Mouse (Mus musculus): Measurements from ENCODE around the gene Epyc. TPM values are rescaled to one million over a fixed set of nuclear protein-coding genes. Genes with fewer than 3 reads are reported as not detected.
A peak's percentile ranks its signal among the peaks of the same experiment; 100 is the strongest.
"Not testable (repeated sequence)": the region's sequence is repeated elsewhere in the genome, so short reads cannot be mapped to it uniquely, and the experiment has no call there.

The Epyc gene
- polyA plus RNA-seq, 1 experiment from 2014 or later = 0.91 TPM

DNA sequence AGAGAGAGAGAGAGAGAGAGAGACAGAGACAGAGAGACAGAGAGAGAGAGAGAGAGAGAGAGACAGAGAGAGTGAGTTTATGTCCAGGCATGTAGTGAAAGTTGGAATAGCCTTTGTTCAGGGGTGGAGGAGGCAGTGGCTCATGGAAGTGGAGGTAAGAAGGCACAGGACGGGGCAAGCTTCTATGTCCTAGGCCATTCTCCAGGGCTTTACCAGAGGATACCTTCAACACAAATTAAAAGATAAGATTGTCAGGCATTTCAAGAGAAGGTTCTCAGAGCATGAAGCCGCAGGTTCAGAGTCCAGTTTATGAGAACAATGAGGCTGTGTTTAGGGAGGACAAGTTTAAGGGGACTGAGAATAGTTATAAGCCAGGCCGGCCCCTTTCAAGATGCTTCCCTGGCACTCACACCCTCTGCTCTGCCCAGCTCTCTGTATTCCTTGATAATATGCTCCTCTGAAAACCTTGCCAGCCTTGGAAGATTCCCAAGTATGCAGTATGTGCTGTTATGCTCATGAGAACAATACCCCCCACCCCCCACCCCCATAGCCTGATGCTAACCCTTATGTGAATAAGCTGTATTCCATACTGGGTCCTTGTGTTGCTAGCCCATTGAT is 71.5 kb downstream of the Epyc start:
- H3K4me2 ChIP-seq = no peak overlapping the region
- H3K27ac ChIP-seq = no peak overlapping the region
- 69% methylated on average over 3 of the region's 3 CpGs for WGBS
- H3K9me3 ChIP-seq = no peaks in the 10 kb centered on the region
- no peak overlapping the region for H3K4me3 ChIP-seq
- no peaks in the 10 kb centered on the region for H3K36me3 ChIP-seq
- H3K9ac ChIP-seq = no peak overlapping the region
- ATAC-seq (ENCODE audit: borderline replicate concordance, extremely low read depth, low FRiP score, low TSS enrichment) = no peak
- H3K4me1 ChIP-seq = peaks cover 8% of the 10 kb centered on the region; the same call in 1 of the 2 replicates
- H3K27me3 ChIP-seq = no peaks in the 10 kb centered on the region

DNA sequence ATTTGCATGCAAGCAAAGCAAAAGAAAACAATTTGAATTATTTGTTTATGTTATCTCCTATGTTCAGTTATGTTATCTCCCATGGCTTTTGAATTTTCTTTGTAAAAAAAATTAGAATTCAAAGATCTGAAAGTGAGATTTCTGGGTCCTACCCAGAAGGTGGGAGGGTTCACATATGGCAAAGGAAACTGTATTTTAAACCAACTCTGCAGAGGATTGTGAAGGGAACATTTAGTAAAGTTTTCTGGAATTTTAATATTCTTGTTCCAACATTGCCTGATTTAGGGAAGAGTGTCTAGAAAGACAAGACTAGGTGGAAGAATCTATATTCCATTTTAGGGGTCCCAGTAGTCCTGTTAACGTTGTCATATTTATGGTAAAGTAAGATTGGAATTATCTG is 73.4 kb downstream of the Epyc start:
- H3K9ac ChIP-seq = no peak overlapping the region
- H3K4me3 ChIP-seq = no peak overlapping the region
- H3K4me2 ChIP-seq = no peak overlapping the region
- no peak for ATAC-seq (ENCODE audit: borderline replicate concordance, extremely low read depth, low FRiP score, low TSS enrichment)
- H3K27ac ChIP-seq = no peak overlapping the region
- no peaks in the 10 kb centered on the region for H3K36me3 ChIP-seq
- H3K27me3 ChIP-seq = no peaks in the 10 kb centered on the region
- no peaks in the 10 kb centered on the region for H3K9me3 ChIP-seq
- H3K4me1 ChIP-seq = peaks cover 8% of the 10 kb centered on the region; the same call in 1 of the 2 replicates
- WGBS = 69% methylated on average over 1 of the region's 1 CpGs

DNA sequence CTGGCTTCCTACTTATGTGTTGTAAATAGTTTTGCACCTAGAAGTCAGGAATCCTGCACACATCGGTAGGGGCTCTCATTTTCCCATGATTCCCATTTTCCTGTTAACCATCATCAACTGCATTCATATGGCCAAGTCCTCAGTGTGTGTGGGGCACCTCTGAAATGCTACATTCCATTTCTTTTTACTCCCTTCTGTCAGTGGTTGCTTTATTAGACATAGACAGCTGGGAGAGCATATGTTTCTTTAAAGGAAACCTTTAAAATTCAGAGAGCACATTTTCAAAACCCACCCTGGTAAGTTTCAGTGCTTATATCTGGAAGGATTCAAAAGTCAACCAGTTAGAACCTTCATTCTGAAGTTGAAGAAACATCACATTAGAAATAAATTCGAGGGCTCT is 74.2 kb downstream of the Epyc start:
- no peak overlapping the region for H3K4me2 ChIP-seq
- ATAC-seq (ENCODE audit: borderline replicate concordance, extremely low read depth, low FRiP score, low TSS enrichment) = no peak
- no peaks in the 10 kb centered on the region for H3K9me3 ChIP-seq
- WGBS = 76% methylated on average over 2 of the region's 2 CpGs
- H3K27ac ChIP-seq = no peak overlapping the region
- peaks cover 4% of the 10 kb centered on the region; the same call in 1 of the 2 replicates for H3K4me1 ChIP-seq
- no peak overlapping the region for H3K4me3 ChIP-seq
- no peaks in the 10 kb centered on the region for H3K27me3 ChIP-seq
- no peaks in the 10 kb centered on the region for H3K36me3 ChIP-seq
- H3K9ac ChIP-seq = no peak overlapping the region

DNA sequence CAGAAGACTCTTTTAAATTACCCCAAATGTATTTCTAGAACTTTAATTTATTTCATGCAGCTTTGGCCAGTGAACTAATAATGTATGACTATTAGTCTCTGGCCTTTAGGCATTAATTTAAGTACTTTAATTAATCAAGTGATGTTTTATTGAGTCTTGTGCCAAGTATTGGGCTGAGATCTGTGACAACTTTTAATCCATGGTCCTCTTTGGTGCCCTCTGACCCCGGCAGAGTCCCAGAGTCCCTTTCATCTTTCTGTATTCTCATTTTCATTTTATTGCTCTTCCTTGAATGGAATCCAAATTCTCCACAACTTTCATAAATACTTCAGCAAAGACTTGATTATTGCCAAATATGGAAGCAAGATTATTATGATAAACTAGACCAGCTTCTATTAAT is 76.8 kb downstream of the Epyc start:
- peak; percentile 74; the same call in 1 of the 2 replicates for ATAC-seq (ENCODE audit: borderline replicate concordance, extremely low read depth, low FRiP score, low TSS enrichment)
- 58% methylated on average over 1 of the region's 1 CpGs for WGBS

DNA sequence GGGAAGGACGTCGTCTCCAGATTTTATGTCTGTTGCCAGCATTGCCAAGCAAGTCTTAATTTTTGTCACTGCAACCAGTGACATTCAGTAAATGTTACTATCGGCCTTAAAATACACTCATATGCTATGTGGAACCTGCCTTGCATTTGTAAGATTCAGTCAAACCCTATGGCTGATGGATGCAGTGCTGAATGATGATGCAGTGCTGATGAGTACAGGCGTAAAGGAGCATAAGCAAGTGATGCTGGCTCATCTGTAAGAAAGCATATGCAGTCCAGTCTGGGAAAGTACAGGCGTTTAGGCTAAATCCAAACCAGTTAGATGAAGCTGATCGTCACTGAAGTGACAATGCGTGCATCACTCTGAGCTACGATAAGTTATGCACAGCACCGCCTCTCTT is 78.8 kb downstream of the Epyc start:
- Histone ChIP-seq H3K4me2 (no peak overlapping the region), H3K9me3 (no peaks in the 10 kb centered on the region), H3K27me3 (no peaks in the 10 kb centered on the region), H3K4me3 (no peak overlapping the region), H3K27ac (no peak overlapping the region), H3K9ac (no peak overlapping the region), H3K36me3 (no peaks in the 10 kb centered on the region), H3K4me1 (no peaks in the 10 kb centered on the region)
- no peak for ATAC-seq (ENCODE audit: borderline replicate concordance, extremely low read depth, low FRiP score, low TSS enrichment)
- WGBS = 95% methylated on average over 9 of the region's 9 CpGs

More for the DNA sequence above, 76.8 kb downstream of the Epyc start:
- H3K9me3 ChIP-seq = no peaks in the 10 kb centered on the region
- no peaks in the 10 kb centered on the region for H3K4me1 ChIP-seq
- no peak overlapping the region for H3K4me2 ChIP-seq
- no peak overlapping the region for H3K9ac ChIP-seq
- H3K4me3 ChIP-seq = no peak overlapping the region
- no peaks in the 10 kb centered on the region for H3K36me3 ChIP-seq
- no peaks in the 10 kb centered on the region for H3K27me3 ChIP-seq
- H3K27ac ChIP-seq = no peak overlapping the region

DNA sequence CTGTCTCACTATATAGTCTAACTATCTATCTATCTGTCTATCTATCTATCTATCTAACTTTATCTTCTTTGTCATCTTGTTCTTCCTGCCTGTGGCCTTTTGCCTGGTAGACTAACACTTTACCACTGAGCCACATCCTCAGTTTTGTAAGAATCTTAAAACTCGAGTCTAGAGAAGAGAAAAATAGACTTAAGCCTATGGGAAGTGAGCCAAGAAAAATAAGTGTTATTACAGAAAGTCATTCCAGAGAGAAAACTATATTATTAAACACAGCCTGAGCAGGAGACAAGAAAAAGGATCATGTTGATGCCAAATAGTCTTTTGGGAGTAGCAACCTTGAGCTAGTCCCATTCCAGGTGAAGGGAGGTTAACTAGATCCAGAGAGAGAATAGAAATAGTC is 82.1 kb downstream of the Epyc start:
- Histone ChIP-seq H3K27me3 (no peaks in the 10 kb centered on the region), H3K4me2 (no peak overlapping the region), H3K27ac (no peak overlapping the region), H3K9ac (no peak overlapping the region), H3K9me3 (no peaks in the 10 kb centered on the region), H3K36me3 (no peaks in the 10 kb centered on the region), H3K4me3 (no peak overlapping the region), H3K4me1 (no peaks in the 10 kb centered on the region)
- no peak for ATAC-seq (ENCODE audit: borderline replicate concordance, extremely low read depth, low FRiP score, low TSS enrichment)
- WGBS = 15% methylated on average over 1 of the region's 1 CpGs

DNA sequence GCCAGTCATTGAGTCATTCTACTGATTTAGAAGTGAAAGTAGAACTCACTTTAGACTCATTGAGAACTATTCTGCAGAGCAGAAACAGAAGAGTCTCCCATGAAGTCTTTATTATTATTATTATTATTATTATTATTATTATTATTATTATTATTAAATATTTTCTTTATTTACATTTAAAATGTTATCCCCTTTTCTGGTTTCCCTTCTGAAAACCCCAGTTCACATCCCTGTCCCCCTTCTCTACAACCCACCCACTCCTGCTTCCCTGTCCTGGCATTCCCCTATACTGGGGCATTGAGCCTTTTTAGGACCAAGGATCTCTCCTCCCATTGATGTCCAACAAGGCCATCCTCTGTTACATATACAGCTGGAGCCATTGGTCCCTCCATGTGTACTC is 82.8 kb downstream of the Epyc start, which contains the start of gene C030005K15Rik:
Gene C030005K15Rik (minus strand): TSS at position 101 of the 400 bp plus-strand sequence.
- not testable (repeated sequence) for H3K27me3 ChIP-seq; H3K9me3 ChIP-seq; H3K36me3 ChIP-seq; H3K4me3 ChIP-seq; H3K4me2 ChIP-seq; H3K27ac ChIP-seq; H3K4me1 ChIP-seq; H3K9ac ChIP-seq; ATAC-seq (ENCODE audit: borderline replicate concordance, extremely low read depth, low FRiP score, low TSS enrichment)

Other genes starting within 250 kb of the Epyc start
- 165 and 210 TPM in 2 replicates for gene Dcn, start 164.5 kb upstream of the Epyc start, polyA plus RNA-seq (2015; fragmentation: Nextera tagmentation; extraction: Ambion mirVana)
- gene Lum, start 78.9 kb upstream of the Epyc start, polyA plus RNA-seq (2015; fragmentation: Nextera tagmentation; extraction: Ambion mirVana) = 43.9 and 53.6 TPM in 2 replicates
- gene Kera, start 37.2 kb upstream of the Epyc start, polyA plus RNA-seq (2015; fragmentation: Nextera tagmentation; extraction: Ambion mirVana) = 0.19 and 0.29 TPM in 2 replicates
- gene Ccer1, start 49.0 kb downstream of the Epyc start, polyA plus RNA-seq (2015; fragmentation: Nextera tagmentation; extraction: Ambion mirVana) = not detected in 2 replicates
- not detected in 2 replicates for gene C030005K15Rik, start 82.7 kb downstream of the Epyc start, polyA plus RNA-seq (2015; fragmentation: Nextera tagmentation; extraction: Ambion mirVana)

Measured in lung, embryonic 15.5 days (tissue).